Mouse (Mus musculus) T-cell, adult 2 months (primary cell): ENCODE results near the gene C9.

Source experiments
- DNase-seq: peaks from one replicate; pipeline ENCODE4 v3.0.0; 2022; ENCODE audit warnings: low spot score

Gene C9

GRCm38 (mm10) chr15:6445135-6445534 is at the start of gene C9:
TSS of gene C9 (plus strand) at chr15:6445327.
- no peak for DNase-seq

DNA sequence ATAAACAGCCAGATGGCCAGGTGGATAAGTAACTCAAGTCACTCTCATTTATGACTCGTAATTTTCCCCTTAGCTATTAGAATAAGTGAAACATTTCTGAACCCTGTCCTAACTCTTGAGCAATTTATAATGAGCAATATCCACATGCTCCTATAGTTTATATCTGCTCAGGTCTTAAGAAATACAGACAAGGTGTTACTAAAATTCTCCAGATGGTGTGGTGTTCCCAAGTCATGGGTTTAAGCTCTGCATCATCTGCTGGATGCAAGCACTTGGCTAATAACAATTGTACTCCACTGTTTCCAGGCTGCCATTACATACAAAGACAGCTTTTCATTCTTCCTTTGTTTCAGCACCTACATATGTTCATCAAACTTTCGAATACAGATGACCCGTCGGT is 46.9 kb upstream of the C9 start:
- DNase-seq: no peak

- no peak for DNase-seq
Measured at GRCm38 (mm10) chr15:6398881-6399280, 46.2 kb upstream of the C9 start.

DNA sequence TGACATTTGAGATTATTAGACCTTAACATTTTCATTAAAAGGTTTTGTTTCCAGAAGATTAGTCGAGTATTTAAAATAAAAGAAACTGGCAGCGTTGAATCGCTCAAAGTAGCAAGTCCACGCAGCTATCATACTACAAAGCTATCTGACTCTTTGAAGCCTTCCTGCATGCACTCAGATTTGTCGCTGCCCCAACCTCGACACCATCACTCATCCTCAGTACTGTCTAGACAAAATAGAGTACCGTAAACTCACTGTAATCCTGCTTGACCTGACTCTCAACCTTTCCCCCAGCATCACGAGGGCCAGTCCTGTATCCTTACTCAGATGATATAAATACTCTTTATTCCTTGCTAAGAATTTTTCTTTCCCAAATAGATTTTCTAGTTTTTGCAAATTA is 45.0 kb upstream of the C9 start:
- DNase-seq: no peak

DNA sequence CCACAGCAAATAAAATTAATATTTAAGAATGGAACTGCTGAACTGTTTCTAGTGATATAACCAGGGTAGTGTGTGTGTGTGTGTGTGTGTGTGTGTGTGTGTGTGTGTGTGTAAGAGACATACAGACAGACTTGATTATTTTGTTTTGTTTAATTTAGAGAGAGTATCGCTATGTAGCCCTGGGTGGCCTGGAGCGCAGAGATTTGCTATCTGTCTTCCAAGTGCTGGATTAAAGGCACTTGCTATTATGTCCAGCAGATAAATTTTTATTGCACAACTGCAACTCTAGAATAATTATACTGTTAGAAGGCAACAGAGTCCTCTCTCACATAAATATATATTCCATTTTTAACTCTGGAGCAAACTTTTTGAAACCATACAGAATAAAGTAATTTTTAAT is 42.7 kb upstream of the C9 start:
- no peak for DNase-seq

DNA sequence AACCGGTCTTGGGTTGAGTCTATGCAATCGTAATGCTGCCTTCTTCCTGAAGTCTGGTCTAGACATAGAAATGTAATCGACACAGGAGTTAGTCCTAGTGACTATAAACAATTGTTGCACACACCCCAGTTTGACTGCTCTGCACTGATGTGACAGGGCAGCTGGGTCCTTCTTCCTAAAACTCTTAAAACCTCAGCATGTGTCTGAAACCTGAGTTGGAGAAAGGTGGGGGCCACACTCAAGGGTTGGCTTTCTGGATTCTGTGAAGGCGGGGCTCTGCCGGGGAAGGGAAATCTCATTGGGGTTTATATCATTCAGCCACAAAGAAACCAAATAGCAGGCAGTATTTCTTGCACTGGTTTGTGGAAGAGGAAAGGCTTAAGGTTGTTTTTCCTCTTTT is 41.0 kb upstream of the C9 start:
- no peak for DNase-seq

DNA sequence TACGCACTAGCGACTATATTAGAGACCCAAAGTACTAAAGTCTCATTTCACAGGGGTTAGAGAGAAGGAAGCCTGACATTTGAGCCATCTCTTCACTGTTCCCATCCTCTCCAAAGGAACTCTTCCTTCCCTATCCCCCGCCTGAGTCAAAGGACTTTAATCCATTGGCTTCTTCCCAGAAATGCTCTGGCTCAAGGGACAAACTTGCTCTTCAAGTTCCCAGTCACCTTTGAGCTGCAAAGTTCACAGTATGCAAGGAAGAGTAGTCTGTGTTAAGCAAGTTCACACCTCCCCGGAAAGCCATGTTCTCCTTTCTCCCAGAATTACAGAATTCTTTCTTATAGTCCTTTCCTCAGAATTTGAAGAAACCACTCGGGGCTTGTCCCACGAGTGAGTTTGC is 38.4 kb upstream of the C9 start:
- DNase-seq: no peak

GRCm38 (mm10) chr15:6409031-6409430 is 36.1 kb upstream of the C9 start:
- no peak for DNase-seq

GRCm38 (mm10) chr15:6410161-6410560 is 35.0 kb upstream of the C9 start:
- DNase-seq: no peak

- DNase-seq: no peak
Measured at GRCm38 (mm10) chr15:6411334-6411733, 33.8 kb upstream of the C9 start.

DNA sequence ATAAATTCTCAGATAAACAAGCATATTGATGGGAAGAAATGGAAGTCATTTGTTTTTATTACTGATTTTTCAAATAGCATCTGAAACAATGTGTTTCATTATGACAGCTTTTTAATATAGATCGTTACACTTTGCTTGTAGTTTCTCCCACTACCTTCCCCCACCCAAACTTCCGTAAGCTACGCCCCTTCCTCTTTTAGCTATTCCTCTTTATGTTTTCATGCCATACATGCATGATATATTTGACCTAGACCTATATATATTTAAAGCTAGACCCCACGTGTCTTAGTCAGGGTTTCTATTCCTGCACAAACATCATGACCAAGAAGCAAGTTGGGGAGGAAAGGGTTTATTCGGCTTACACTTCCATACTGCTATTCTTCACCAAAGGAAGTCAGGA is 29.8 kb upstream of the C9 start:
- no peak for DNase-seq

GRCm38 (mm10) chr15:6431777-6432176 is 13.3 kb upstream of the C9 start:
- no peak for DNase-seq

DNA sequence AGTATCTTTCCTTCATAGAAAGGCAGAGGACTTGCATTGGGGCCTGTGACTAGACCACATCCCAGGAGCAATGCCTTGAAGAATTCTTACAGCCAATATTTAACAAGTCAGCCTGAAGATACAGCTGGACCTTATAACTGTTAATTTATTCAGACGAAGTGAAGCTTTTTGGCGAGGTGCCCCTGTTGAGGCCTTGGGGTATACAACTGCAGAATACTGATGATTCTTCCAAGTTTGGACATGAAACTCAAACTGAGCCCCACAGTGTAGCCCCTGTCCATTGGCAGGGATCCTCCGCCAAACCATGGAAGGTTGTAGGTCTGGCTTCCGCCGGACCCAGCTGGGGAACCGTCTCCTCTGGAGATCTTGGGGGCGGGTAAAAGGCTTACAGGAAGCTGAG is 12.7 kb upstream of the C9 start:
- no peak for DNase-seq

- no peak for DNase-seq
Measured at GRCm38 (mm10) chr15:6435281-6435680, 9.8 kb upstream of the C9 start.

- peak; percentile 8 for DNase-seq
Measured at GRCm38 (mm10) chr15:6435773-6436172, 9.4 kb upstream of the C9 start.

GRCm38 (mm10) chr15:6438685-6439084 is 6.4 kb upstream of the C9 start:
- no peak for DNase-seq

- DNase-seq: no peak
Measured at GRCm38 (mm10) chr15:6444452-6444851, 675 bp upstream of the C9 start.

GRCm38 (mm10) chr15:6446181-6446580 is 1.1 kb downstream of the C9 start:
- no peak for DNase-seq

DNA sequence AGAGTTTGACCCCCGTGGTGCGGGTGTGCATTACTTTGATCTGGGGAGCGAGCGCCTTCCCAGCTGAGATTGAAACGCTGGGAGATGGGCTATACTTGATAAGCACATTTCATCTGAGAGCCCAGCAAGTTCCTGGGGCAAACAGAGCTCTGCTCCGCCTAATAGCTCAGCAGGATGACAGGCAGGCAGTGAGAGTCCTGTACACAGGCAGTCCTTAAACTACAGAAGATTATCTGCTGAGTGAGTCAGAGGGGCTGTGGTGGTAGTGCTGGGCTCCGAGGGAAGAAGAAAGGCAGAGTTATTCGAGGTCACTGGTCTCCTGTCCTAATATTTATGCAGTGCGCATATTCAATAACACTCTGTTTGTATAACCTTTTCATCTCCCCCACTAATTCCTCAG is 3.8 kb downstream of the C9 start:
- DNase-seq: no peak

- no peak for DNase-seq
Measured at GRCm38 (mm10) chr15:6454461-6454860, 9.3 kb downstream of the C9 start.

DNA sequence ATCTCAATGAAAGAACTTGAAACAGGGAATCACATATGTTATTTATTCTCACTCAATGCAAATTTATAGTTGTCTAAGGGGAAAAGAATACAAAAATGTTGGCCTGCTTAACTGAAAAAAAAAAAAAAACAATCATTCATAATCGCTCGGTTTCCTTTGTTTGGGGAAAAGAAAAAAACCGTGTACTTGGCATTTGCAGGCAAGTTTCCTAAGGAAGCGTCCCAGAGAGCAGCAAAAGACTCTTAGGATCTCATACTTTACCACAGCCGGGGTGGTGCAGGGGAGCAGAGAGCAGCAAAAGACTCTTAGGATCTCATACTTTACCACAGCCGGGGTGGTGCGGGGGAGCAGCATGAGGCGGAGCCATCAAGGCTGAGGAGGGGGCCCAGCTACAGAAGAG is 16.3 kb downstream of the C9 start:
- no peak for DNase-seq

DNA sequence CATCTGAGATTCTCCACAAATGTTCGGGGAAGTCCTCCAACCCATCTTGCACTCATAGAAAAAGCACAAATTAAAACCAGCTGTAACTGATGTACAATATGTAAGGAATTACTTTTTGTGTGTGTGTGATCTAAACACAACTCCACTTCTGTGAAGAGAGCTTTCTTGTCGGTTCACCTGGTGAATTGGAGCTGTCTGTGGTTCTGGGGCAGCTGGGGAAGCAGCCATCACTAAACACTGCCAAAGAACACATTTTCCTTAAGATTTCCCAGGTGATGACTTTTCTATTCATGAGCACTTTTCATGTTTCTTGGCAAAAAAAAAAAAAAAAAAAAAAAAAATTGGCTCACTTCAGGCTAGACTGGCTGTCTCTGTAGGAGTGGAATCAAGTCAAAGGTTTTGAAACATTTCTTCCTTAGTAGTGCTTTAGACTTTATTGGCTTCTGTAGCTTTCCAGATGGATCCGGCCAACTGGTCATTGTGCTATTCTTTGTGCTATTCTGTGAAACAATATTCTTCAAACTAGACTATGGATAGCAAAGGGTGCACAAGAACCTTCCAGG is 18.3 kb downstream of the C9 start:
- DNase-seq: no peak

DNA sequence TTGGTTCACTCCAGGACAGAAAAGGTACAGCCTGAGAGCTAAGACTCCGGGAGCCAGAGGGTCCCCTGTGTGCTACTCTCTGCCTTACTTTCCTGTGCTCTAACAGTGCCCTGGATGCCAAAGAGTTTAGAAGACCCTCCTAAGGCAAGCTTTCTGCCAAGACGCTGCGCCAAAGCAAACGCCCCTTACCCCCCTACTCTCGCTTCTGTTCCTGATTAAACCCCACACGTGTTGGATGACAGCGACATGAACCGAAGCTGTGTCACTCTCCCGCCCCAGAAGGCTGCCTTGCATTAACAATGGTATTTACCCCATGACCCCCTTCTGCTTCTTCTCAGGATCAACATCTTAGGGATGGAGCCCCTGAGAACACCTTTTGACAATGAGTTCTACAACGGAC is 21.9 kb downstream of the C9 start:
- DNase-seq: no peak

DNA sequence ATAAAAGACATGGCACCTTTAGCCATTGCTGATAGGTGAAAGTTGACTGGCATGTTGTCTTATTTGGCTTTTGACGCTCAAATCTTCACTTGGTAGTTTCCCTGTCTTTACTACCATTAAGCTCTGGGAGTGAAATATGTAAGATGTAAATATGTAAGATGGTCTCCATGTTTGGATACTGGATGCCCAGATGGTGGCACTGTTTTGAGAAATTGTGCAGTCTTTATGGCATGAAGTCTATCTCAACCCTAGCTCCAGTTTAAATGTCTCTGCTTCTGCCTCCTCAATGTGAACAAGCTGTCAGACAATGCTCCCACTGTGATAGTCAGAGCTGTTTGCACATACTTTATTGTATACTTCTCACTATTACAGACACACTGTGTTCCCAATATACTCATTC is 23.7 kb downstream of the C9 start:
- peak; percentile 3 for DNase-seq

DNA sequence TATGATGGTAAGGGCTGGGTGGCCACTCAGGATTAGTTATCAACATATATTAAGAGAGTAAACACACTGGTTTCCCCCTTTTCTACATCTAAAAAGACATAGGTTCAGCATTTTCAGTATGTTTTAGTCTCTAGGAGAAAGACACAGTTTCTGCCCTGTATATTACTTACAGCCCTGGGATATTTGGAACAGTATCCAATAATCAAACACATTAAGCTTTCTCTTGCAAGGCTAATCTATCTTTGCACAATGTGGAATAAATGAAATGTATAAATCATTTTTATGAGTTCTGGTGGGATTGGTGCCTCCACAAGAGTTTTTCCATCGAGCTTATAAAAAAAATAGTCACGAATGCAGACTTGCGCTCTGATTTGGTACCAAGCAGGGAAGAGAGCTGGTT is 24.3 kb downstream of the C9 start:
- DNase-seq: no peak
